Mouse (Mus musculus): ENCODE results near the gene Phc3.

- TF ChIP-seq CTCF (IDR thresholded peaks at IDR 0.05; ENCODE audit: borderline replicate concordance, extremely low read depth, insufficient read depth, insufficient read length) = no peak
- no peak for TF ChIP-seq POLR2A (IDR thresholded peaks at IDR 0.05; ENCODE audit: borderline replicate concordance, extremely low read depth, insufficient read depth, insufficient read length, poor library complexity, severe bottlenecking)
Measured at GRCm38 (mm10) chr3:30952273-30953070, 16.7 kb downstream of the Phc3 start.

Measured in brain, embryonic 14.5 days (tissue).